Mouse (Mus musculus) frontal cortex, postnatal 36 days (tissue): ENCODE data around the gene Sell.

ENCODE experiments used
- DNase-seq, 2 experiments: peaks; one replicate each; pipeline ENCODE4 v3.0.0; 2022; ENCODE audit warnings: low spot score in 2 of 2

Gene Sell

GRCm38 (mm10) chr1:164074606-164075140, 12.9 kb downstream of the Sell start:
- no peak for DNase-seq

- no peak for DNase-seq
Observed at GRCm38 (mm10) chr1:164075416-164075815, 13.6 kb downstream of the Sell start.

- DNase-seq = no peak
Observed at GRCm38 (mm10) chr1:164076441-164076840, 14.7 kb downstream of the Sell start.

- DNase-seq = no peak
Observed at GRCm38 (mm10) chr1:164077031-164077430, 15.2 kb downstream of the Sell start.

GRCm38 (mm10) chr1:164078323-164078741, 16.6 kb downstream of the Sell start:
- no peak for DNase-seq

GRCm38 (mm10) chr1:164079091-164079490, 17.3 kb downstream of the Sell start:
- no peak for DNase-seq

- no peak for DNase-seq
Observed at GRCm38 (mm10) chr1:164083046-164083445, 21.3 kb downstream of the Sell start.

GRCm38 (mm10) chr1:164086797-164087196, 25.0 kb downstream of the Sell start:
- no peak for DNase-seq

GRCm38 (mm10) chr1:164087872-164088271, 26.1 kb downstream of the Sell start:
- no peak for DNase-seq

- no peak for DNase-seq
Observed at GRCm38 (mm10) chr1:164096780-164097179, 35.0 kb downstream of the Sell start.

- no peak for DNase-seq
Observed at GRCm38 (mm10) chr1:164097911-164098310, 36.1 kb downstream of the Sell start.

GRCm38 (mm10) chr1:164098372-164098771, 36.6 kb downstream of the Sell start:
- DNase-seq = no peak

GRCm38 (mm10) chr1:164109763-164110162, 48.0 kb downstream of the Sell start:
- DNase-seq = peak; percentile 2 to 37

- DNase-seq = no peak
Observed at GRCm38 (mm10) chr1:164110591-164111329, 49.0 kb downstream of the Sell start.

GRCm38 (mm10) chr1:164114280-164114679, 52.5 kb downstream of the Sell start:
- no peak for DNase-seq

GRCm38 (mm10) chr1:164114947-164115493, 53.2 kb downstream of the Sell start, which contains the start of gene Selp:
Gene Selp, plus strand, starts transcription at chr1:164115264.
- no peak for DNase-seq

GRCm38 (mm10) chr1:164115647-164116046, 53.9 kb downstream of the Sell start:
- peak in 1 of 2 experiments; percentile 24 for DNase-seq

GRCm38 (mm10) chr1:164117869-164118268, 56.1 kb downstream of the Sell start:
- no peak for DNase-seq

- DNase-seq = no peak
Observed at GRCm38 (mm10) chr1:164119892-164120776, 58.4 kb downstream of the Sell start.

GRCm38 (mm10) chr1:164120777-164121158, 59.0 kb downstream of the Sell start:
- no peak for DNase-seq

- no peak for DNase-seq
Observed at GRCm38 (mm10) chr1:164123836-164124235, 62.1 kb downstream of the Sell start.

GRCm38 (mm10) chr1:164130013-164130412, 68.2 kb downstream of the Sell start:
- no peak for DNase-seq
